Comparison of ENCODE assay signal across 14 mouse cellular contexts in the genomic region with DNA sequence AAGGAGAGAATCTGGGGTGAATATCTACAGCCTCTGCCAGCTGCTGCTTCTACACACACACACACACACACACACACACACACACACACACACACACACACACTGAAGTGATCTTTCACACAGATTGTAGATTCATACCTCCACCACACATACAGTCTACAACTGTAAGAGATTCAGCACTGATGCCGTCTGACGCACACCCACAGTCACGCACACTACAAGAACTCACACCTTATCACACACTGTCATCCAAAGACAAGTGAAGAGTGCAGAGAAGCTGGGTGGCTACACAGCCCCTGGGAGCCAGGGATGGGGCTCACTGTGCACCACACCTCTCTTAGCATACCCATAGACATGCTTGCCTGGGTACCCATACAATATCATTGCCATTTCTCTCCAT. TPM values are rescaled to one million over a fixed set of nuclear protein-coding genes. Genes with fewer than 3 reads are reported as not detected.
DNase-seq lines count a peak whose midpoint lies in the region; ATAC-seq and TF ChIP-seq lines count a peak whose summit lies in the region.
"Had no signal": no experiment of that assay in that cellular context is flagged by ENCODE, and none has a peak within 500 bp of the region (broad histone marks: within the 10 kb centered on the region; RNA-seq: fewer than 3 reads in every experiment).

No protein-coding gene starts in this region.

- H3K36me3 ChIP-seq in forebrain, embryonic 10.5 days (replicated peaks) = no peaks in the 10 kb centered on the region
- H3K36me3 ChIP-seq in forebrain, embryonic 11.5 days (ENCODE audit: control insufficient read depth, insufficient read depth, low read length) = no peaks in the 10 kb centered on the region
- H3K36me3 ChIP-seq in midbrain, embryonic 14.5 days (ENCODE audit: control insufficient read depth, insufficient read depth, low read length) = no peaks in the 10 kb centered on the region
- no peaks in the 10 kb centered on the region for H3K36me3 ChIP-seq in midbrain, postnatal 0 days (ENCODE audit: insufficient read depth, low read length)
- H3K36me3 ChIP-seq in forebrain, embryonic 14.5 days (ENCODE audit: control insufficient read depth, insufficient read depth, low read length) = no peaks in the 10 kb centered on the region
- H3K36me3 ChIP-seq in hindbrain, postnatal 0 days (ENCODE audit: insufficient read depth, low read length) = no peaks in the 10 kb centered on the region
- H3K36me3 ChIP-seq: kidney, embryonic 15.5 days; limb, embryonic 13.5 days; liver, embryonic 13.5 days; lung, embryonic 15.5 days had no signal

- peaks cover 82% of the 10 kb centered on the region for H3K27me3 ChIP-seq in forebrain, embryonic 10.5 days (ENCODE audit: poor library complexity, severe bottlenecking)
- peaks cover 12% of the 10 kb centered on the region for H3K27me3 ChIP-seq in forebrain, embryonic 11.5 days (ENCODE audit: control insufficient read depth, insufficient read depth, low read length)
- H3K27me3 ChIP-seq in midbrain, embryonic 14.5 days (ENCODE audit: control insufficient read depth, insufficient read depth, low read length) = peaks cover 24% of the 10 kb centered on the region; the same call in 1 of the 2 replicates
- H3K27me3 ChIP-seq in midbrain, postnatal 0 days (ENCODE audit: insufficient read depth, low read length) = no peaks in the 10 kb centered on the region
- no peaks in the 10 kb centered on the region for H3K27me3 ChIP-seq in forebrain, embryonic 14.5 days (replicated peaks; ENCODE audit: control insufficient read depth, insufficient read depth, low read length)
- no peaks in the 10 kb centered on the region for H3K27me3 ChIP-seq in hindbrain, postnatal 0 days (ENCODE audit: insufficient read depth, low read length)

- no peaks in the 10 kb centered on the region for H3K9me3 ChIP-seq in forebrain, embryonic 10.5 days
- no peaks in the 10 kb centered on the region for H3K9me3 ChIP-seq in forebrain, embryonic 11.5 days (ENCODE audit: control insufficient read depth, low read length)
- no peaks in the 10 kb centered on the region for H3K9me3 ChIP-seq in midbrain, embryonic 14.5 days (ENCODE audit: control insufficient read depth, low read length)
- H3K9me3 ChIP-seq in midbrain, postnatal 0 days (ENCODE audit: low read length) = no peaks in the 10 kb centered on the region
- H3K9me3 ChIP-seq in forebrain, embryonic 14.5 days (replicated peaks; ENCODE audit: control insufficient read depth, low read length) = no peaks in the 10 kb centered on the region
- no peaks in the 10 kb centered on the region for H3K9me3 ChIP-seq in hindbrain, postnatal 0 days (ENCODE audit: low read length)
- H3K9me3 ChIP-seq: G1E; kidney, embryonic 15.5 days; limb, embryonic 13.5 days; liver, embryonic 13.5 days; lung, embryonic 15.5 days had no signal

- WGBS in forebrain, embryonic 10.5 days = 94% methylated on average over 3 of the region's 3 CpGs
- WGBS in forebrain, embryonic 11.5 days = 96% methylated on average over 3 of the region's 3 CpGs
- 87% methylated on average over 3 of the region's 3 CpGs for WGBS in midbrain, embryonic 14.5 days
- 98% methylated on average over 3 of the region's 3 CpGs for WGBS in midbrain, postnatal 0 days
- 70% methylated on average over 3 of the region's 3 CpGs for WGBS in forebrain, embryonic 14.5 days
- 83% methylated on average over 3 of the region's 3 CpGs for WGBS in hindbrain, postnatal 0 days

- H3K4me2 ChIP-seq in forebrain, embryonic 11.5 days (ENCODE audit: low read depth, low read length, severe bottlenecking) = no peak overlapping the region
- no peak overlapping the region for H3K4me2 ChIP-seq in midbrain, embryonic 14.5 days (ENCODE audit: low read length)
- H3K4me2 ChIP-seq in midbrain, postnatal 0 days (ENCODE audit: low read depth, low read length, poor library complexity, severe bottlenecking) = no peak overlapping the region
- 0 out of 2 replicates have a peak overlapping the region, but pooled peaks have one; percentile 16 for H3K4me2 ChIP-seq in forebrain, embryonic 14.5 days (ENCODE audit: low read length)
- no peak overlapping the region for H3K4me2 ChIP-seq in hindbrain, postnatal 0 days (ENCODE audit: low read depth, low read length)
- H3K4me2 ChIP-seq: kidney, embryonic 15.5 days; limb, embryonic 13.5 days; liver, embryonic 13.5 days; lung, embryonic 15.5 days had no signal

- H3K27ac ChIP-seq in forebrain, embryonic 10.5 days = 0 out of 2 replicates have a peak overlapping the region, but pooled peaks have one; percentile 11
- no peak overlapping the region for H3K27ac ChIP-seq in forebrain, embryonic 11.5 days (ENCODE audit: low read depth, low read length)
- H3K27ac ChIP-seq in midbrain, embryonic 14.5 days (replicated peaks; ENCODE audit: low read depth, low read length) = peak overlapping the region; percentile 66; the same call in 1 of the 2 replicates
- H3K27ac ChIP-seq in midbrain, postnatal 0 days (ENCODE audit: low read depth, low read length) = no peak overlapping the region
- peak overlapping the region; percentile 95 for H3K27ac ChIP-seq in forebrain, embryonic 14.5 days (ENCODE audit: low read depth, low read length)
- H3K27ac ChIP-seq in hindbrain, postnatal 0 days = peak overlapping the region; percentile 76
- H3K27ac ChIP-seq: kidney, embryonic 15.5 days; limb, embryonic 13.5 days; liver, embryonic 13.5 days; lung, embryonic 15.5 days had no signal

- peaks cover 56% of the 10 kb centered on the region for H3K4me1 ChIP-seq in forebrain, embryonic 10.5 days
- peaks cover 21% of the 10 kb centered on the region for H3K4me1 ChIP-seq in forebrain, embryonic 11.5 days (replicated peaks; ENCODE audit: control insufficient read depth, insufficient read depth, low read length)
- H3K4me1 ChIP-seq in midbrain, embryonic 14.5 days (ENCODE audit: control insufficient read depth, insufficient read depth, low read length) = peaks cover 20% of the 10 kb centered on the region
- H3K4me1 ChIP-seq in midbrain, postnatal 0 days (ENCODE audit: insufficient read depth, low read length) = no peaks in the 10 kb centered on the region
- H3K4me1 ChIP-seq in forebrain, embryonic 14.5 days (ENCODE audit: control insufficient read depth, insufficient read depth, low read length) = peaks cover 35% of the 10 kb centered on the region
- 0 out of 2 replicates have a peak, but pooled peaks cover 15% of the 10 kb centered on the region for H3K4me1 ChIP-seq in hindbrain, postnatal 0 days (ENCODE audit: insufficient read depth, low read length)

- no peak for ATAC-seq in forebrain, embryonic 11.5 days (replicated peaks; ENCODE audit: low FRiP score)
- no peak for ATAC-seq in midbrain, embryonic 14.5 days (ENCODE audit: low FRiP score, low TSS enrichment)
- no peak for ATAC-seq in midbrain, postnatal 0 days (ENCODE audit: low FRiP score)
- no peak for ATAC-seq in forebrain, embryonic 14.5 days
- no peak for ATAC-seq in hindbrain, postnatal 0 days
- ATAC-seq: intestine, postnatal 0 days had no signal

- DNase-seq in forebrain, embryonic 10.5 days (ENCODE audit: extremely low spot score, low spot score) = no peak
- DNase-seq in forebrain, embryonic 11.5 days (ENCODE audit: low spot score) = no peak
- no peak for DNase-seq in midbrain, embryonic 14.5 days
- DNase-seq in midbrain, postnatal 0 days (ENCODE audit: low spot score) = no peak
- no peak for DNase-seq in forebrain, embryonic 14.5 days (ENCODE audit: low spot score)
- DNase-seq in hindbrain, postnatal 0 days (ENCODE audit: low spot score) = no peak
- DNase-seq in thymus, postnatal 14 days = no peak
- no peak for DNase-seq in spleen, postnatal 36 days (ENCODE audit: low spot score in 2 of 2)
- DNase-seq: liver, embryonic 13.5 days had no signal

- H3K9ac ChIP-seq in forebrain, embryonic 11.5 days (ENCODE audit: low read length) = no peak overlapping the region; the same call in 1 of the 2 replicates
- no peak overlapping the region for H3K9ac ChIP-seq in midbrain, embryonic 14.5 days (replicated peaks; ENCODE audit: low read length)
- no peak overlapping the region for H3K9ac ChIP-seq in midbrain, postnatal 0 days (replicated peaks; ENCODE audit: low read length, poor library complexity, severe bottlenecking)
- peak overlapping the region; percentile 17; the same call in 1 of the 2 replicates for H3K9ac ChIP-seq in forebrain, embryonic 14.5 days (ENCODE audit: low read length)
- H3K9ac ChIP-seq in hindbrain, postnatal 0 days (replicated peaks; ENCODE audit: low read length) = no peak overlapping the region
- H3K9ac ChIP-seq: kidney, embryonic 15.5 days; limb, embryonic 13.5 days; liver, embryonic 13.5 days; lung, embryonic 15.5 days had no signal

- H3K4me3 ChIP-seq in forebrain, embryonic 10.5 days = no peak overlapping the region
- no peak overlapping the region for H3K4me3 ChIP-seq in forebrain, embryonic 11.5 days (ENCODE audit: low read depth, low read length)
- no peak overlapping the region for H3K4me3 ChIP-seq in midbrain, embryonic 14.5 days (replicated peaks; ENCODE audit: low read depth, low read length)
- H3K4me3 ChIP-seq in midbrain, postnatal 0 days (ENCODE audit: low read depth, low read length) = no peak overlapping the region
- no peak overlapping the region for H3K4me3 ChIP-seq in forebrain, embryonic 14.5 days (ENCODE audit: low read depth, low read length)
- no peak overlapping the region for H3K4me3 ChIP-seq in hindbrain, postnatal 0 days (ENCODE audit: low read length)
- H3K4me3 ChIP-seq: kidney, embryonic 15.5 days; limb, embryonic 13.5 days; liver, embryonic 13.5 days; lung, embryonic 15.5 days had no signal

- TF ChIP-seq CTCF in midbrain, postnatal 0 days (IDR thresholded peaks at IDR 0.05) = no peak
- no peak for TF ChIP-seq CTCF in hindbrain, postnatal 0 days (IDR thresholded peaks at IDR 0.05; ENCODE audit: low read depth)

RNA-seq across cellular contexts. Expression of gene Dand5, which starts 8.8 kb away (rescaled TPM):
- polyA plus RNA-seq in forebrain, embryonic 10.5 days (2016; fragmentation: Nextera tagmentation; extraction: Ambion mirVana) = 2.9 and 3.5 TPM in 2 replicates
- 5.5 and 6.4 TPM in 2 replicates for polyA plus RNA-seq in forebrain, embryonic 11.5 days (2014; fragmentation: Nextera tagmentation; extraction: Ambion mirVana)
- polyA plus RNA-seq in midbrain, embryonic 14.5 days (2014; fragmentation: Nextera tagmentation; extraction: Ambion mirVana) = 9.9 and 12.7 TPM in 2 replicates
- total RNA-seq in midbrain, postnatal 0 days (2014; rRNA removed) = 7.6 and 7.7 TPM in 2 replicates
- polyA plus RNA-seq in midbrain, postnatal 0 days (2015; fragmentation: Nextera tagmentation; extraction: Ambion mirVana) = 12.6 and 14.5 TPM in 2 replicates
- 8.6 and 9.4 TPM in 2 replicates for polyA plus RNA-seq in forebrain, embryonic 14.5 days (2014; fragmentation: Nextera tagmentation; extraction: Ambion mirVana)
- 6.6 and 7.2 TPM in 2 replicates for total RNA-seq in hindbrain, postnatal 0 days (2014; rRNA removed)
- 12.3 and 12.5 TPM in 2 replicates for polyA plus RNA-seq in hindbrain, postnatal 0 days (2015; fragmentation: Nextera tagmentation; extraction: Ambion mirVana)

RNA-seq across cellular contexts. Expression of gene Nfix, which starts 13.7 kb away (rescaled TPM):
- polyA plus RNA-seq in forebrain, embryonic 10.5 days (2016; fragmentation: Nextera tagmentation; extraction: Ambion mirVana) = 0.46 and 1.8 TPM in 2 replicates
- 7.7 and 8.9 TPM in 2 replicates for polyA plus RNA-seq in forebrain, embryonic 11.5 days (2014; fragmentation: Nextera tagmentation; extraction: Ambion mirVana)
- 45.9 and 49.8 TPM in 2 replicates for polyA plus RNA-seq in midbrain, embryonic 14.5 days (2014; fragmentation: Nextera tagmentation; extraction: Ambion mirVana)
- total RNA-seq in midbrain, postnatal 0 days (2014; rRNA removed) = 40.1 and 62.5 TPM in 2 replicates
- 41.7 and 53.7 TPM in 2 replicates for polyA plus RNA-seq in midbrain, postnatal 0 days (2015; fragmentation: Nextera tagmentation; extraction: Ambion mirVana)
- polyA plus RNA-seq in forebrain, embryonic 14.5 days (2014; fragmentation: Nextera tagmentation; extraction: Ambion mirVana) = 237 and 318 TPM in 2 replicates
- 90.4 and 92.5 TPM in 2 replicates for total RNA-seq in hindbrain, postnatal 0 days (2014; rRNA removed)
- 123 and 126 TPM in 2 replicates for polyA plus RNA-seq in hindbrain, postnatal 0 days (2015; fragmentation: Nextera tagmentation; extraction: Ambion mirVana)

RNA-seq across cellular contexts. Expression of gene Gadd45gip1, which starts 17.5 kb away (rescaled TPM):
- polyA plus RNA-seq in forebrain, embryonic 10.5 days (2016; fragmentation: Nextera tagmentation; extraction: Ambion mirVana) = 49.1 and 49.6 TPM in 2 replicates
- 41.0 and 44.3 TPM in 2 replicates for polyA plus RNA-seq in forebrain, embryonic 11.5 days (2014; fragmentation: Nextera tagmentation; extraction: Ambion mirVana)
- 32.7 and 35.8 TPM in 2 replicates for polyA plus RNA-seq in midbrain, embryonic 14.5 days (2014; fragmentation: Nextera tagmentation; extraction: Ambion mirVana)
- 27.5 and 28.2 TPM in 2 replicates for total RNA-seq in midbrain, postnatal 0 days (2014; rRNA removed)
- polyA plus RNA-seq in midbrain, postnatal 0 days (2015; fragmentation: Nextera tagmentation; extraction: Ambion mirVana) = 42.9 and 45.1 TPM in 2 replicates
- 35.2 and 41.3 TPM in 2 replicates for polyA plus RNA-seq in forebrain, embryonic 14.5 days (2014; fragmentation: Nextera tagmentation; extraction: Ambion mirVana)
- total RNA-seq in hindbrain, postnatal 0 days (2014; rRNA removed) = 33.0 and 34.1 TPM in 2 replicates
- 43.4 and 45.3 TPM in 2 replicates for polyA plus RNA-seq in hindbrain, postnatal 0 days (2015; fragmentation: Nextera tagmentation; extraction: Ambion mirVana)

RNA-seq across cellular contexts. Expression of gene Rad23a, which starts 26.6 kb away (rescaled TPM):
- polyA plus RNA-seq in forebrain, embryonic 10.5 days (2016; fragmentation: Nextera tagmentation; extraction: Ambion mirVana) = 130 and 137 TPM in 2 replicates
- polyA plus RNA-seq in forebrain, embryonic 11.5 days (2014; fragmentation: Nextera tagmentation; extraction: Ambion mirVana) = 102 and 110 TPM in 2 replicates
- polyA plus RNA-seq in midbrain, embryonic 14.5 days (2014; fragmentation: Nextera tagmentation; extraction: Ambion mirVana) = 83.4 and 84.3 TPM in 2 replicates
- 43.8 and 57.5 TPM in 2 replicates for total RNA-seq in midbrain, postnatal 0 days (2014; rRNA removed)
- polyA plus RNA-seq in midbrain, postnatal 0 days (2015; fragmentation: Nextera tagmentation; extraction: Ambion mirVana) = 83.5 and 88.3 TPM in 2 replicates
- polyA plus RNA-seq in forebrain, embryonic 14.5 days (2014; fragmentation: Nextera tagmentation; extraction: Ambion mirVana) = 87.3 and 88.1 TPM in 2 replicates
- 62.5 and 68.1 TPM in 2 replicates for total RNA-seq in hindbrain, postnatal 0 days (2014; rRNA removed)
- polyA plus RNA-seq in hindbrain, postnatal 0 days (2015; fragmentation: Nextera tagmentation; extraction: Ambion mirVana) = 90.6 and 98.0 TPM in 2 replicates

RNA-seq across cellular contexts. Expression of gene Calr, which starts 32.9 kb away (rescaled TPM):
- 735 and 764 TPM in 2 replicates for polyA plus RNA-seq in forebrain, embryonic 10.5 days (2016; fragmentation: Nextera tagmentation; extraction: Ambion mirVana)
- polyA plus RNA-seq in forebrain, embryonic 11.5 days (2014; fragmentation: Nextera tagmentation; extraction: Ambion mirVana) = 722 and 731 TPM in 2 replicates
- 434 and 525 TPM in 2 replicates for polyA plus RNA-seq in midbrain, embryonic 14.5 days (2014; fragmentation: Nextera tagmentation; extraction: Ambion mirVana)
- 369 and 436 TPM in 2 replicates for total RNA-seq in midbrain, postnatal 0 days (2014; rRNA removed)
- polyA plus RNA-seq in midbrain, postnatal 0 days (2015; fragmentation: Nextera tagmentation; extraction: Ambion mirVana) = 444 and 445 TPM in 2 replicates
- 514 and 606 TPM in 2 replicates for polyA plus RNA-seq in forebrain, embryonic 14.5 days (2014; fragmentation: Nextera tagmentation; extraction: Ambion mirVana)
- 350 and 359 TPM in 2 replicates for total RNA-seq in hindbrain, postnatal 0 days (2014; rRNA removed)
- polyA plus RNA-seq in hindbrain, postnatal 0 days (2015; fragmentation: Nextera tagmentation; extraction: Ambion mirVana) = 418 and 457 TPM in 2 replicates

Comparison
In these comparisons a context has a peak if more than half of its experiments do, and no peak if none do; other contexts are left out.
1. H3K27ac ChIP-seq: peak in forebrain, embryonic 10.5 days (single experiment), midbrain, embryonic 14.5 days (single experiment), forebrain, embryonic 14.5 days (single experiment) and hindbrain, postnatal 0 days (single experiment); none in forebrain, embryonic 11.5 days (single experiment) and midbrain, postnatal 0 days (single experiment).